Mouse (Mus musculus) natural killer cell, adult 2 months (primary cell): ENCODE data around the gene Rock2.

Experiments used
- DNase-seq, 2 experiments: peaks; one replicate each; pipeline ENCODE4 v3.0.0; 2022; ENCODE audit warnings: low spot score in 2 of 2

Gene Rock2

GRCm38 (mm10) chr12:16894396-16895220 is at the start of gene Rock2:
Gene Rock2 (plus strand): TSS chr12:16894895.
- peak; percentile 67 to 77 for DNase-seq

GRCm38 (mm10) chr12:16847204-16847792 is 47.4 kb upstream of the Rock2 start:
- no peak for DNase-seq

GRCm38 (mm10) chr12:16848501-16848900 is 46.2 kb upstream of the Rock2 start:
- no peak for DNase-seq

GRCm38 (mm10) chr12:16849821-16850220 is 44.9 kb upstream of the Rock2 start:
- DNase-seq = no peak

- no peak for DNase-seq
Measured at GRCm38 (mm10) chr12:16850431-16851375, 44.0 kb upstream of the Rock2 start.

GRCm38 (mm10) chr12:16853431-16854165 is 41.1 kb upstream of the Rock2 start:
- no peak for DNase-seq

GRCm38 (mm10) chr12:16855632-16856305 is 38.9 kb upstream of the Rock2 start:
- DNase-seq = no peak

- no peak for DNase-seq
Measured at GRCm38 (mm10) chr12:16856306-16856679, 38.4 kb upstream of the Rock2 start.

- DNase-seq = no peak
Measured at GRCm38 (mm10) chr12:16858081-16858480, 36.6 kb upstream of the Rock2 start.

GRCm38 (mm10) chr12:16859781-16860180 is 34.9 kb upstream of the Rock2 start:
- DNase-seq = no peak

- DNase-seq = no peak
Measured at GRCm38 (mm10) chr12:16860533-16860932, 34.2 kb upstream of the Rock2 start.

GRCm38 (mm10) chr12:16860961-16861360 is 33.7 kb upstream of the Rock2 start:
- no peak for DNase-seq

GRCm38 (mm10) chr12:16864477-16864876 is 30.2 kb upstream of the Rock2 start:
- no peak for DNase-seq

GRCm38 (mm10) chr12:16865871-16866270 is 28.8 kb upstream of the Rock2 start:
- DNase-seq = no peak

- no peak for DNase-seq
Measured at GRCm38 (mm10) chr12:16866460-16866859, 28.2 kb upstream of the Rock2 start.

GRCm38 (mm10) chr12:16867306-16867705 is 27.4 kb upstream of the Rock2 start:
- DNase-seq = no peak

GRCm38 (mm10) chr12:16868618-16869017 is 26.1 kb upstream of the Rock2 start:
- DNase-seq = no peak

- no peak for DNase-seq
Measured at GRCm38 (mm10) chr12:16869091-16869778, 25.5 kb upstream of the Rock2 start.

- DNase-seq = no peak
Measured at GRCm38 (mm10) chr12:16869870-16870404, 24.8 kb upstream of the Rock2 start.
